Mouse (Mus musculus): Measurements from ENCODE around the gene 1700023F06Rik.
A peak's percentile ranks its signal among the peaks of the same experiment; 100 is the strongest.

Gene 1700023F06Rik

GRCm38 (mm10) chr11:103180426-103180825 lies 27.9 kb downstream of the 1700023F06Rik start:
- no peak for DNase-seq

GRCm38 (mm10) chr11:103178748-103179147 lies 29.6 kb downstream of the 1700023F06Rik start:
- DNase-seq: no peak

- DNase-seq: no peak
These were observed 30.4 kb downstream of the 1700023F06Rik start for GRCm38 (mm10) chr11:103177815-103178485.

GRCm38 (mm10) chr11:103177216-103177615 lies 31.1 kb downstream of the 1700023F06Rik start:
- DNase-seq: no peak

GRCm38 (mm10) chr11:103176510-103176909 lies 31.8 kb downstream of the 1700023F06Rik start:
- DNase-seq: no peak

- DNase-seq: peak; percentile 40
These were observed 32.5 kb downstream of the 1700023F06Rik start for GRCm38 (mm10) chr11:103175688-103176442.

GRCm38 (mm10) chr11:103174891-103175391 lies 33.4 kb downstream of the 1700023F06Rik start:
- peak; percentile 90 for DNase-seq

GRCm38 (mm10) chr11:103174411-103174832 lies 33.9 kb downstream of the 1700023F06Rik start:
- peak; percentile 58 for DNase-seq

- peak; percentile 69 for DNase-seq
These were observed 34.5 kb downstream of the 1700023F06Rik start for GRCm38 (mm10) chr11:103173771-103174344.

GRCm38 (mm10) chr11:103173041-103173770 lies 35.2 kb downstream of the 1700023F06Rik start:
- DNase-seq: peak; percentile 36

- peak; percentile 47 for DNase-seq
These were observed 35.8 kb downstream of the 1700023F06Rik start for GRCm38 (mm10) chr11:103172392-103173040.

- peak; percentile 67 for DNase-seq
These were observed 36.5 kb downstream of the 1700023F06Rik start for GRCm38 (mm10) chr11:103171703-103172391.

GRCm38 (mm10) chr11:103171286-103171620 lies 37.1 kb downstream of the 1700023F06Rik start:
- DNase-seq: peak; percentile 73

GRCm38 (mm10) chr11:103170494-103171285 lies 37.7 kb downstream of the 1700023F06Rik start, which contains the start of gene Fmnl1:
Gene Fmnl1 (plus strand): TSS chr11:103171107.
- DNase-seq: peak; percentile 87

- no peak for DNase-seq
These were observed 38.3 kb downstream of the 1700023F06Rik start for GRCm38 (mm10) chr11:103170111-103170493.

- DNase-seq: no peak
These were observed 38.7 kb downstream of the 1700023F06Rik start for GRCm38 (mm10) chr11:103169664-103170063.

GRCm38 (mm10) chr11:103168690-103169390 lies 39.5 kb downstream of the 1700023F06Rik start:
- peak; percentile 85 for DNase-seq

- peak; percentile 57 for DNase-seq
These were observed 44.0 kb downstream of the 1700023F06Rik start for GRCm38 (mm10) chr11:103164391-103164790.

- peak; percentile 69 for DNase-seq
These were observed 46.2 kb downstream of the 1700023F06Rik start for GRCm38 (mm10) chr11:103162132-103162531.

- DNase-seq: peak; percentile 60
These were observed 46.9 kb downstream of the 1700023F06Rik start for GRCm38 (mm10) chr11:103161449-103161848.
